Mouse (Mus musculus) thymus, postnatal 0 days (tissue): Measurements from ENCODE around the gene Trabd2b. TPM values are rescaled to one million over a fixed set of nuclear protein-coding genes. Genes with fewer than 3 reads are reported as not detected.

Experiments used
- DNase-seq: peaks from one replicate; pipeline ENCODE4 v3.0.0-alpha.2; 2015; ENCODE audit warnings: low spot score
- polyA plus RNA-seq: library from polyadenylated mRNA; unstranded; fragments of >200 nt; fragmentation: Nextera tagmentation; extraction: Ambion mirVana; gene quantifications from 2 replicates; pipeline ENCODE4 v1.2.1, GENCODE M21; 2015

Gene Trabd2b
- polyA plus RNA-seq, 1 experiment from 2014 or later, result 0.12 TPM

DNA sequence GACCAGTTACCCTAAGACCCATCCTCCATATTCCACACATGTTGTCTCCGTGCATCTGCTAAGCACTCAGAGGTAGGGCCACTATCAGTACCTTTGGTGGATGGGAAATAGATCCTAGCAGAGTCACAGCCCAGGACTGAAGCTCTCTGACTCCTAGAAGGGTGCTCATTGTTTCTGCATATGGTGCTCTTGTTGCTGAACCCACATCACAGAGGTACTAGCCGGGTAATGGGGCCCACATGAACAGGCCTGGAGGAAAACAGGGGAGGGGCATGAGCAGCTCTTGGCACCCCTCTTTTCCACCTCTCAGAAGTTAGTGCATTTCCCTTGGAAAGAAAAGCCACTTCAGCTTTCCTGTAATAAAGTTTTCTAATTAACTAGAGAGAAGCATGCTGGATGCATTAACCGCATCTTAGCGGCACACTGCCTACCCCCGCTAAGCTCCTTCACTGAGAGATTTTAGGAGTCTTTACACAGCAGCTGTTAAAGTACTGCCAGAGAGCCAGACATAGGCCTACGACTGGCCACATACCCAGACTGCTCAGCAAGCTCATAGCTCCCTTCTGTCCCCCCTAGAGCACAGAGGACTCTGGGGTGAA is 131.0 kb downstream of the Trabd2b start:
- DNase-seq, result no peak

DNA sequence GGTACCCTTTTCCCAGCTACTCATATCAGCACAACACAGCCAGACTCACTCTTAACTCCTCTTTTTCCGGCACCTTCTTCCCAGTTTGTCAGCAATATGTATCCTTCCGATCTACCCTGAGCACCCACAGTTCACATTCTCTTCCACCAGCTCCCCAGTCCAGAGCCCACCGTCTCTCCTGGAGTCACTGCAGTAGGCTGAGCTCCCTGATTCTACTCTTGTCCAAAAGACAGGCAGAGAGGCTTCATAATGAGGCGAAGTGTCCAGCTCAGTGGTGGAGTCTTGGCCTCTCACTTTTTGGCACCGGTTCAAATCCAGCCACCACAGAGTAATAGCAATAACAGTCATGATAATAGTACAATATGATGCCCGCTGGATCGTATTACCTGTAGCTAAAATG is 133.5 kb downstream of the Trabd2b start:
- no peak for DNase-seq

- no peak for DNase-seq
Observed at GRCm38 (mm10) chr4:114541221-114541620, 134.7 kb downstream of the Trabd2b start.

DNA sequence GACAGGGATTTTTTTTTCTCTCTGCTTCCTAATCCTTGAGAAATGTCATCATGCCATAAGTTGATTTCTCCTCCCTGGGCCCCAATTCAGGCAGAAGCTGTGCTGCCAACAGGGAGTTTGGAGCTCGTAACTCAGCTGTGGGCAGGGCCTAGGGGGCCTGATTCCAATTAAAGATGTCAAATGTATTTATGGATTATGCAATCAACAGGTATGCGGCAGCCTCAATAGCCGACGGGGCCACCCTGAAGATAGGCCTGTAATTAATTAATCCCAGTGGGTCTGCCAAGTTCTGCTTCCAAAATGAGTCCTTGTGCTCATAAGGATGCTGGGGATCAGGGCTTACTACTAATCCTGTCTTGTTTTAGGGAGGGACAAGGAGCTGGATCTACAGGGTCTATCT is 135.6 kb downstream of the Trabd2b start:
- no peak for DNase-seq

DNA sequence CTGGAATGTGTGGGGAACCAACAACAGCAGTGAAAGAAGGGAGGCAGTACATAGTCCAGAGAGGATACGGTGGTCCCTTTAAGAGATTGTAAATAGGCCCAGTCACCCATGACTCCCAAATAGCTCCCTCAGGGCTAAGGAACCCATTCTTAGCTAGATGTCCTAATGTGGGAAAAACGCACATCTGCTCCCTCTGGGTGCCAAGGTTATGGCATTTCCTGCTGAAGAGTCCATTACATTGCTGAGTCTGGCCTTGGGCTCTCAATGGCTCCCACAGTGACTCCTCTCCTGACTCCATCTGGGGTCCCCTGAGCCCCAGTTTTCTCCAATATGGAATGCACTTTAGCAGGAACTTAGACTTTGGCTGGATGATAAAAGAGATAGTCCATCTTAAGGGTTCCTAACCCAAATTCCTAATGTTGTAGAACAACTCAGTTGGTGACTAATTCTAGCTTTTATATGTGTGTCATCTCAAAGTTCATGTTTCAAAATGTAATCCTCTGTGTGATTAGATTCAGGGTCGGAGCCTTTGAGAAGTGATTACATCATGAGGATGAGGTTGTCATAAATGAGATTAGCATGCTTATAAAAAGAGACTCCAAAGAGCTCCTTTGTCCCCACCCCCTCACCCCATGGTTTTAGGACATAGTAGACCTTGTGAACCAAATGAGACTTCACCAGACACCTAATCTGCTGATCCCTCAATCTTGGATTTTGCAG is 139.1 kb downstream of the Trabd2b start:
- no peak for DNase-seq

- no peak for DNase-seq
Observed at GRCm38 (mm10) chr4:114547658-114548448, 141.3 kb downstream of the Trabd2b start.

GRCm38 (mm10) chr4:114549487-114549886 is 143.0 kb downstream of the Trabd2b start:
- DNase-seq, result no peak

- no peak for DNase-seq
Observed at GRCm38 (mm10) chr4:114550471-114551156, 144.1 kb downstream of the Trabd2b start.

- DNase-seq, result no peak
Observed at GRCm38 (mm10) chr4:114556880-114557279, 150.4 kb downstream of the Trabd2b start.

DNA sequence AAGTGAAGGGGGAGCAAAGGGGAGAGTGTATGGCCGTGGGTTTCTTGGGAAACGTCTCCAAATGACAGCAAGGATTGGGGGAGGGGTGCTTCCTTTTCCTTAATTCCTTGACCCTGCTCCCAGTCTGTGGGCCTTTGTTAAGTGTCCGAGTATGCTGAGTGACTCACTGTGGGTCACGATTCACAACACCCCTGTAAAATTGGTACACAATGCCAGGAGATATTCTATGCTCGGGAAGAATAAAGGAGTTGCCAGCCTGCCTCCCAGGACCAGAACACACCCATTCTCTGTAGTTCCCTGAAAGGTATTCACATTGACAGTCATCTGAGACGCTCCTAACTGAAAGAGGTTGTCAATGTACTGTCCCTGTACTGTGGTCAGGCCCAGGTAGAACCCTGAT is 151.2 kb downstream of the Trabd2b start:
- DNase-seq, result no peak

DNA sequence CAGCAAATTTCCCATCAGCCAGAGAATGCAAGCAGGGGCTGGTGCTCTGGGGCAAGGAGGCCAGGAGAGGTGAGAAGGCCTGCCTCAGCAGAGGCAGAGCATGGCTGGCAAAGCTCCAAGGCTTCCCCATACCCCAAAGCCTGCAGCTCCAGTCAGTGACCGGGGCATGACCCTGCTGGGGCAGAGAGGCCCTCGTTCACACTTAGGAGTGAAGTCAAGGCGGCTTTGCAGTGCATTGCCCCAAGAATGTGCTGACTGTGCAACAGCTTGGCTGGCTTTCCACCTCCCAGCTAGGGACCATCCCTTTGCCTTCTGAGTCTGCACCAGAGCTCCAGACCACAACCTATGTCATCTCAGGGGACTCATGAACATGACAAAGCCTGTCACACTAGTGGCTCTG is 152.0 kb downstream of the Trabd2b start:
- DNase-seq, result no peak

GRCm38 (mm10) chr4:114560638-114561216 is 154.2 kb downstream of the Trabd2b start:
- DNase-seq, result no peak

DNA sequence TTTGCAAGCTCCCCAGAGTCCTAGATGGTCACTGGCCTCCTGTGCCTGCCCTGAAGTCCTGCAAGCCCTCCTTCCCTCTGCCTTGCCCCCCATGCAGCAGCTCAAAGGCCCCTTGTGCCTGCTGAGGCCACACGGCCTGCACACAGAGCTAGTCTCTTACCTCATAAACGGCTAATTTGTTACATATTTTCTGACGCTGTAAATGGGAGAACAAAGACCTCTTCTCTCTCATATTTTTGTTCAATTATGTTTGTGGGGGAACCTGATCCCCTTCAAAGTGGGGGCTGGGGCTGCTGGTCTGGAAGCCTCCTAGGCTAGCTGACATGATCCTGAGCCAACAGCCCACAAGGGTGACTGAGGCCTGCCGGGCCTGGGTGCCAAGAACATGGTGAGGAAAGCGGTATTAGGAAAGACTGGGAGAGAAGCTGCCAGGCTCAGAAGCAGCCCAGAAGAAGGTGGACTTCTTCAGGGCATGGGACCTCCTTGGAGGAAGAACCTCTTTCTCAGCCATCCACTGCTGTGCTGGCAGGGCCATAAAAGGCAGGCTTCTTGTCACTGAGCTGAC is 157.7 kb downstream of the Trabd2b start:
- DNase-seq, result no peak

DNA sequence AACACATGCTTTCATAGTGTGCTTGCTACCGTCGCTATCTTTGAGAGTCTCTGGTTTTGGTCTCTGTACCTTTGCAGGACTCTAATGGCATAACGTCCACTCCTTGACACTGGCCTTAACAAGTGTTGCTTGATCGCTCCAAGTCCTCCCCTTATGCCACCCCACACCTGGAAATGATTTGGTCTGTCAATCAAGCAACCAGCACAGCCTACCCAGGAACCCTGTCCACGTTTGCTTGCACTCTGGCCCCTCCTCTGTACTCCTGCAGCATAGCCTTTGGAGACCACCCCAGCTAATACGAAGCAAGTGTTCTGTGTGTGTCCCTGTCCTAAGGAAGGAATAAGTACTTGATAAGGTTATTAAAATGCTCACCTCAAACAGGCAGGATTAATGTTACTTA is 161.1 kb downstream of the Trabd2b start:
- DNase-seq, result no peak

DNA sequence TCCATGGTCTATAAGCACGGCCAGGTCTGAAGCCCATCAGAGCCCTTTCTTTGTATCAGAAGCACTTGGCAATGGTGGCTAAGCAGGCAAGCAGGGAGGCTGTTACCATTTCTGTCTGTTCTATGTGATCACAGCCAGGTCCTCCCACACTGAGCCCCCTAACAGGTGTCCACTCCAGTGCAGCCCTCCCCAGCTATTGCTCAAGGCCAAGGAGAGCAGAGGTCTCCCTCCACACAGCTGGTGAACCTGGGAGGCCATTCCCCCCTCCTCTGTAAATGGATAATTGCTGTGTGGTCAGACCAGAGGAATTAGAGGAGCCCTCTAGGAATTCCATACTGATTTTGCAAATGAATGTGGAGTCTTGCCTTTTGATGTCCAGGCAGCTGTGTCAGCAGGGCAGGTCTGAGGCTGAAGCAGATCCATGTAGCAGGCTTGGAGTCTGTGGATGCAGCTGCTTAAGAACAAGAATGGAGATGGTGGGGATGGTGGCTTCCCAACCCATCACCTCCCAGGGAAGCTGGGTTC is 161.6 kb downstream of the Trabd2b start:
- no peak for DNase-seq

GRCm38 (mm10) chr4:114578153-114578950 is 171.8 kb downstream of the Trabd2b start:
- peak; percentile 28 for DNase-seq

- no peak for DNase-seq
Observed at GRCm38 (mm10) chr4:114583546-114584144, 177.1 kb downstream of the Trabd2b start.

GRCm38 (mm10) chr4:114584686-114585085 is 178.2 kb downstream of the Trabd2b start:
- no peak for DNase-seq

DNA sequence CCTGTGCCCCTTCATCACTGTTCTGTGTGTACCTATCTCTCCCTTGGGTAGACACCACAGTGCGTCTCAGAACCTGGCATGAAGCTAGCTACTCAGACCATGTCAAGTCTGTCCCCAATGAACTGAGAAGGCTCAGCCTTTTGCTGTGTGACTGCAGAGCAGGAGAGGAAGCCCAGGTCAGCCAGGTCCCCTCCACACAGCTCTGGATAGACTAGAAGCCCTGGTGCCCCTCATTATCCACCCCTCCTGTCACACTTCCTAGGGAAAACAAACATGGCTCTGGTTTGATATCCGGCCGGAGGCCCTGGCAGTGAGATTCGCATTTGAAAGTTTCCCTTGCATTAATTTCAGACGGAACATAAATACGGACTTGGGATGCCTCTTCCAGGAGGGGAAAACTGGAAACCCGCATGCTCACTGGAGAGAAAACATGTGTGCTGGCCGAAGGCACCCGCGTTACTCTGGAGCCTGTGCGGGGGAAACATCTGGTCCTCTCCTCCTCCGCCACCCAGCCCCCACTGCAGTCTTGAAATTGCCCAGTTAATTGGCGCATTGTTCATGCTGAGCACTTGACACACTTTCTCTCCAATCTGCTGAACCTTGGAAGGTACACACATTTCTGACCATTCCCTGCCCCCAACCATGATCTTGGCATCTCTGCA is 187.2 kb downstream of the Trabd2b start:
- no peak for DNase-seq
